Mouse (Mus musculus): ENCODE measurements around the gene Ccpg1. TPM values are rescaled to one million over a fixed set of nuclear protein-coding genes. Genes with fewer than 3 reads are reported as not detected.

Ccpg1 gene
- polyA plus RNA-seq (2014; fragmentation: Nextera tagmentation; extraction: Ambion mirVana): 33.3 and 38.3 TPM in 2 replicates

GRCm38 (mm10) chr9:72985250-72986220 lies at the start of gene Ccpg1, which contains the start of gene Ccpg1os:
Ccpg1 (plus strand) TSS chr9:72985429.
Ccpg1os (minus strand) TSS chr9:72985382.
- ATAC-seq (ENCODE audit: low read depth) (peak; percentile 99), DNase-seq (ENCODE audit: low spot score) (peak; percentile 99)
- H3K9me3 ChIP-seq (ENCODE audit: control insufficient read depth, low read length): no peaks in the 10 kb centered on the region
- peak within 1 kb of the TSS; percentile 74 for H3K9ac ChIP-seq (ENCODE audit: low read depth, low read length)
- peak within 1 kb of the TSS; percentile 74 for H3K27ac ChIP-seq (replicated peaks; ENCODE audit: low read depth, low read length)
- peak within 1 kb of the TSS; percentile 88 for H3K4me3 ChIP-seq (ENCODE audit: low read depth, low read length)
- H3K4me1 ChIP-seq (ENCODE audit: control insufficient read depth, insufficient read depth, low read length): no peaks in the 10 kb centered on the region
- H3K36me3 ChIP-seq (ENCODE audit: control insufficient read depth, insufficient read depth, low read length): no peaks in the 10 kb centered on the region
- WGBS: under 1% methylated on average over 76 of the region's 88 CpGs
- peaks cover 3% of the 10 kb centered on the region; the same call in 1 of the 2 replicates for H3K27me3 ChIP-seq (replicated peaks; ENCODE audit: control insufficient read depth, insufficient read depth, low read length)
- peak within 1 kb of the TSS; percentile 73 for H3K4me2 ChIP-seq (ENCODE audit: low read depth, low read length)

- peaks cover 24% of the 10 kb centered on the region for H3K36me3 ChIP-seq (ENCODE audit: control insufficient read depth, insufficient read depth, low read length)
- ATAC-seq (ENCODE audit: low read depth): no peak
- H3K4me1 ChIP-seq (ENCODE audit: control insufficient read depth, insufficient read depth, low read length): no peaks in the 10 kb centered on the region
- H3K9ac ChIP-seq (ENCODE audit: low read depth, low read length): no peak overlapping the region
- 66% methylated on average over 2 of the region's 2 CpGs for WGBS
- no peak overlapping the region for H3K4me3 ChIP-seq (ENCODE audit: low read depth, low read length)
- H3K27me3 ChIP-seq (replicated peaks; ENCODE audit: control insufficient read depth, insufficient read depth, low read length): no peaks in the 10 kb centered on the region
- H3K4me2 ChIP-seq (ENCODE audit: low read depth, low read length): no peak overlapping the region
- H3K9me3 ChIP-seq (ENCODE audit: control insufficient read depth, low read length): 0 out of 2 replicates have a peak, but pooled peaks cover 3% of the 10 kb centered on the region
- no peak overlapping the region for H3K27ac ChIP-seq (replicated peaks; ENCODE audit: low read depth, low read length)
- DNase-seq (ENCODE audit: low spot score): no peak
Measured at GRCm38 (mm10) chr9:72936301-72936700, 48.9 kb upstream of the Ccpg1 start.

- H3K27ac ChIP-seq (replicated peaks; ENCODE audit: low read depth, low read length): no peak overlapping the region
- no peak overlapping the region for H3K9ac ChIP-seq (ENCODE audit: low read depth, low read length)
- H3K4me1 ChIP-seq (ENCODE audit: control insufficient read depth, insufficient read depth, low read length): no peaks in the 10 kb centered on the region
- H3K4me2 ChIP-seq (ENCODE audit: low read depth, low read length): no peak overlapping the region
- 67% methylated on average over 3 of the region's 3 CpGs for WGBS
- peaks cover 10% of the 10 kb centered on the region; the same call in 1 of the 2 replicates for H3K9me3 ChIP-seq (ENCODE audit: control insufficient read depth, low read length)
- peaks cover 43% of the 10 kb centered on the region for H3K36me3 ChIP-seq (ENCODE audit: control insufficient read depth, insufficient read depth, low read length)
- DNase-seq (ENCODE audit: low spot score) (no peak), ATAC-seq (ENCODE audit: low read depth) (no peak)
- no peak overlapping the region for H3K4me3 ChIP-seq (ENCODE audit: low read depth, low read length)
- H3K27me3 ChIP-seq (replicated peaks; ENCODE audit: control insufficient read depth, insufficient read depth, low read length): no peaks in the 10 kb centered on the region
Measured at GRCm38 (mm10) chr9:72943424-72943823, 41.8 kb upstream of the Ccpg1 start.

DNA sequence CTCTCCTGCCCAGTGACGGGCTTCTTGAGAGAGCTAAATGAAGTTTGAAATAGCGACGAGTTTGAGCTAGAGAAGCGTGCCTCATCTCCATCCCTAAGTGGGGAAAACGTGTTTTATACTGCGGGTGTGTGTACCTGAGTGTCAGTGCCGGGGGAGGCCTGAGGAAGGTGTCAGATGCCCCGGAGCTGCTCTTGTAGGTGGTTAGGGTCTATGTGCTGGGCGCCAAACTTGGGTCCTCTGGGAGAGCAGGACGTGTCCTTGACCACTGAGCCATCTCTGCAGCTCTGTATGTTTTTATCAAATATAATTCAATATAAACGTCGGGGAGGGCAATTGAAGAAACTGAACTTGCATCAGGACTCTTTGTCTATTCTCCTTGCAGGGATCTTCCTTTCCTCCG lies 40.9 kb upstream of the Ccpg1 start:
- ATAC-seq (ENCODE audit: low read depth): no peak

DNA sequence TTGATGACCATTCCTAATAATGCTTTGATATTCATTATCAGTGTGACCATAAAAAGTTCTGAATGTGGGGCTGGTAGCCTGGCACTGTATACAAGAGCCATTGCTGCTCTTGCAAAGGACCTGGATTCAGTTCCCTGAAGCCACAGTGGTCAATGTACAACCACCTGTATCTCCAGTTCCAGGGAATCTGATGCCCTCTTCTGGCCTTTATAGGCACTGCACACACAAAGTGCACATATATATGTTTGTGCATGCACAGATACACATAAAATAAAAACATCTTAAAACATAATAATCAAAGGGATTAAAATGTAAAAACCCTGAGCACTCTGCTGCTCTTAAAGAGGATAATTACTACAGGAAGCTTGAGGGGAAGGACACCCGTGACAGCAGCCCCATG lies 38.2 kb upstream of the Ccpg1 start:
- Histone ChIP-seq H3K9me3 (ENCODE audit: control insufficient read depth, low read length) (peaks cover 10% of the 10 kb centered on the region; the same call in 1 of the 2 replicates), H3K27ac (replicated peaks; ENCODE audit: low read depth, low read length) (no peak overlapping the region), H3K9ac (ENCODE audit: low read depth, low read length) (no peak overlapping the region), H3K27me3 (replicated peaks; ENCODE audit: control insufficient read depth, insufficient read depth, low read length) (no peaks in the 10 kb centered on the region), H3K4me1 (ENCODE audit: control insufficient read depth, insufficient read depth, low read length) (0 out of 2 replicates have a peak, but pooled peaks cover 3% of the 10 kb centered on the region), H3K36me3 (ENCODE audit: control insufficient read depth, insufficient read depth, low read length) (peaks cover 43% of the 10 kb centered on the region), H3K4me3 (ENCODE audit: low read depth, low read length) (no peak overlapping the region), H3K4me2 (ENCODE audit: low read depth, low read length) (no peak overlapping the region)
- 96% methylated on average over 1 of the region's 1 CpGs for WGBS
- ATAC-seq (ENCODE audit: low read depth): no peak
- DNase-seq (ENCODE audit: low spot score): no peak

More for the DNA sequence above, 40.9 kb upstream of the Ccpg1 start:
- no peak for DNase-seq (ENCODE audit: low spot score)
- Histone ChIP-seq H3K27ac (replicated peaks; ENCODE audit: low read depth, low read length) (no peak overlapping the region), H3K4me3 (ENCODE audit: low read depth, low read length) (no peak overlapping the region), H3K4me1 (ENCODE audit: control insufficient read depth, insufficient read depth, low read length) (no peaks in the 10 kb centered on the region), H3K36me3 (ENCODE audit: control insufficient read depth, insufficient read depth, low read length) (peaks cover 43% of the 10 kb centered on the region), H3K27me3 (replicated peaks; ENCODE audit: control insufficient read depth, insufficient read depth, low read length) (no peaks in the 10 kb centered on the region), H3K4me2 (ENCODE audit: low read depth, low read length) (no peak overlapping the region), H3K9me3 (ENCODE audit: control insufficient read depth, low read length) (peaks cover 10% of the 10 kb centered on the region; the same call in 1 of the 2 replicates), H3K9ac (ENCODE audit: low read depth, low read length) (no peak overlapping the region)
- WGBS: 90% methylated on average over 13 of the region's 13 CpGs

DNA sequence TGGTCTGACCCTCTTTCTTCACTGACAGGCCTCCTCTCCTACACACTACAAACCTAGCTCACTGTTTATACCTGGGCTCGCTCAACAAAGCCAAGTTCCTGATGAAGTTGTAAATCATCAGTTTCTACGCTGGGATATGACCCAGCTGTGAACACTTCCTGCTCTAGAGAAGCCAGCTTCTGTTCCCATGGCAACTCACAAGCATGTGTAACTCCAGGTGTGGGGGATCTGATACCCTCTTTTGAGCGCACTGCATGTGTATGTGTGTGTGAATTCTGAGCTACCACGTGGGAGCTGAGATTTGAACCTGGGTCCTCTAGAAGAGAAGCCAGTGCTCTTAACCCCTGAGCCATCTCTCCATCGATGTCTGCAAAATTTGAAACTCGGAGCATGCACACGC lies 35.7 kb upstream of the Ccpg1 start:
- DNase-seq (ENCODE audit: low spot score) (no peak), ATAC-seq (ENCODE audit: low read depth) (peak; percentile 62; the same call in 1 of the 2 replicates)
- no peaks in the 10 kb centered on the region for H3K27me3 ChIP-seq (replicated peaks; ENCODE audit: control insufficient read depth, insufficient read depth, low read length)
- no peak overlapping the region for H3K9ac ChIP-seq (ENCODE audit: low read depth, low read length)
- no peak overlapping the region for H3K4me3 ChIP-seq (ENCODE audit: low read depth, low read length)
- H3K4me2 ChIP-seq (ENCODE audit: low read depth, low read length): no peak overlapping the region
- peaks cover 9% of the 10 kb centered on the region; the same call in 1 of the 2 replicates for H3K9me3 ChIP-seq (ENCODE audit: control insufficient read depth, low read length)
- 0 out of 2 replicates have a peak, but pooled peaks cover 3% of the 10 kb centered on the region for H3K4me1 ChIP-seq (ENCODE audit: control insufficient read depth, insufficient read depth, low read length)
- H3K27ac ChIP-seq (replicated peaks; ENCODE audit: low read depth, low read length): no peak overlapping the region
- peaks cover 32% of the 10 kb centered on the region for H3K36me3 ChIP-seq (ENCODE audit: control insufficient read depth, insufficient read depth, low read length)
- 69% methylated on average over 7 of the region's 7 CpGs for WGBS

- H3K36me3 ChIP-seq (ENCODE audit: control insufficient read depth, insufficient read depth, low read length): no peaks in the 10 kb centered on the region; the same call in 1 of the 2 replicates
- WGBS: 50% methylated on average over 2 of the region's 2 CpGs
- DNase-seq (ENCODE audit: low spot score) (peak; percentile 14), ATAC-seq (ENCODE audit: low read depth) (no peak)
- H3K9ac ChIP-seq (ENCODE audit: low read depth, low read length): no peak overlapping the region
- H3K9me3 ChIP-seq (ENCODE audit: control insufficient read depth, low read length): no peaks in the 10 kb centered on the region
- 0 out of 2 replicates have a peak, but pooled peaks cover 6% of the 10 kb centered on the region for H3K4me1 ChIP-seq (ENCODE audit: control insufficient read depth, insufficient read depth, low read length)
- no peak overlapping the region for H3K4me3 ChIP-seq (ENCODE audit: low read depth, low read length)
- no peaks in the 10 kb centered on the region for H3K27me3 ChIP-seq (replicated peaks; ENCODE audit: control insufficient read depth, insufficient read depth, low read length)
- no peak overlapping the region for H3K27ac ChIP-seq (replicated peaks; ENCODE audit: low read depth, low read length)
- H3K4me2 ChIP-seq (ENCODE audit: low read depth, low read length): no peak overlapping the region
Measured at GRCm38 (mm10) chr9:72954746-72955145, 30.5 kb upstream of the Ccpg1 start.

DNA sequence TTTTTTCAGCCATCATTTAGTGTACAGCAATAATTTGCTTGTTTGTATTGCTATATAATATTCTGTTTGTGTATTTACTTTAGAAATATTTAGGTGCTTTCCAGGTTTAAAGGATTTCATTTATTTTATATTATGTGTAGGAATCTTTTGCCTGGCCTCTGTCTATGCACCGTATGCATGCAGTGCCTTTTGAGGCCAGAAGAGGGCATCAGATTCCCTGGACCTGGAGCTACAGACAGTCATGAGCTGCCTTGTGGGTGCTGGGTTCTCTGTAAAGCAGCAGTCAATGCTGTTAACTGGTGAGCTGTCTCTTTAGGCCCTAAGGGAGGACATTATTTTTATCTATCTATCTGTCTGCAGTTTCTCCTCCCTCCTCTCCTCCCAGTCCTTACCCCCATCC lies 29.7 kb upstream of the Ccpg1 start:
- Histone ChIP-seq H3K27me3 (replicated peaks; ENCODE audit: control insufficient read depth, insufficient read depth, low read length) (no peaks in the 10 kb centered on the region), H3K4me1 (ENCODE audit: control insufficient read depth, insufficient read depth, low read length) (0 out of 2 replicates have a peak, but pooled peaks cover 6% of the 10 kb centered on the region), H3K9me3 (ENCODE audit: control insufficient read depth, low read length) (no peaks in the 10 kb centered on the region), H3K4me3 (ENCODE audit: low read depth, low read length) (no peak overlapping the region), H3K4me2 (ENCODE audit: low read depth, low read length) (no peak overlapping the region), H3K27ac (replicated peaks; ENCODE audit: low read depth, low read length) (no peak overlapping the region), H3K36me3 (ENCODE audit: control insufficient read depth, insufficient read depth, low read length) (no peaks in the 10 kb centered on the region), H3K9ac (ENCODE audit: low read depth, low read length) (no peak overlapping the region)
- DNase-seq (ENCODE audit: low spot score) (peak; percentile 30), ATAC-seq (ENCODE audit: low read depth) (no peak)
- 31% methylated on average over 1 of the region's 1 CpGs for WGBS
